Mouse (Mus musculus) bone marrow macrophage, adult 2 months (primary cell): ENCODE results near the gene Simc1.

Experiments used
- CTCF ChIP-seq: IDR thresholded peaks from 2 replicates; pipeline ENCODE4 v1.5.1; 2012; ENCODE audit warnings: low read depth, mild to moderate bottlenecking, low read length, moderate library complexity
- POLR2A ChIP-seq: IDR thresholded peaks from 2 replicates; pipeline ENCODE4 v1.6.1; 2012; ENCODE audit warnings: mild to moderate bottlenecking, low read depth, low read length, borderline replicate concordance

DNA sequence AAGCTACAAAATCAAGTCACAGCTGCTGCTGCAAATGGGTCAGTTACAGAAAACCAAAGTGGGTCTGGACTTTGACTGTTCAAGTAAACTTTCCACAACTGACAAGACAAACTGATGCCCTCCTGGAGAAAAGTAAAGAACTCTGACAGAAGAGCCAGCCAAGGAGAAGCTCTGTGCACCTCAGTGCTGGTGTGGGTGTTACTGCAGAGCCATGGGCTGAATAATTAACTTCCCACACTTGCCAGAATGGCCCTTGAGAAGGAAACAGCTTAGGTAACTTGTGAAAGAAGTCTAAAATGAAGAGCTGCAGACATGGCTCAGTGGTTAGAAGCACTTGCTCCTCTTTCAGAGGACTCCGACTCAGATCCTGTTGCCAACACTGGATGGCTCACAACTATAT lies 54.1 kb downstream of the Simc1 start:
- TF ChIP-seq CTCF (no peak), POLR2A (no peak)
